Mouse (Mus musculus): ENCODE measurements around the gene Trim66. TPM values are rescaled to one million over a fixed set of nuclear protein-coding genes. Genes with fewer than 3 reads are reported as not detected.
A peak's percentile ranks its signal among the peaks of the same experiment; 100 is the strongest.

Gene Trim66
- total and polyA plus RNA-seq, 2 experiments from 2014 or later, result 0.73 to 4.5 TPM

DNA sequence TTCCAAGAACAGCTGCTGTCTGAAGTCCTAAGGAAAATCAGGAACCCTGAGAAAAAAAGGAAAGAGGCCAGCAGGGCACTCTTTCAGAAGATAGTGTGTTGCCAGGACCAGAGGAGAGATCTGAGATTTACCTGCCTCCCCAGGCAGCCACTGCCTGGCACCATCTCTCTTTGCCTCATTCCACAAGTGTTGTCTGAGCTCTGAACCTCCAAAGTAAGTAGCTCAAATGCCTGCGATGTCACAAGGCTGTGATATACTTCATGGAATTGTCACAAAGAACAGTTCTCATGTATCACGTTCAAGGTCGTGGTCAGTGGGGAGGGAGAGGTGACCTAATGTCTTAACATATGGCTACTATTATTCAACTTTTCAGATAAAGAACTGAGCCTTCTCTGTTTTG, 8.6 kb upstream of the Trim66 start:
- no peak for DNase-seq (ENCODE audit: low spot score)
- Histone ChIP-seq H3K9me3 (ENCODE audit: low read length) (no peaks in the 10 kb centered on the region), H3K36me3 (ENCODE audit: insufficient read depth, low read length) (peaks cover 12% of the 10 kb centered on the region; the same call in 1 of the 2 replicates), H3K27ac (no peak overlapping the region), H3K27me3 (ENCODE audit: insufficient read depth, low read length) (no peaks in the 10 kb centered on the region), H3K4me3 (ENCODE audit: low read length) (no peak overlapping the region), H3K4me2 (ENCODE audit: low read depth, low read length) (no peak overlapping the region), H3K9ac (replicated peaks; ENCODE audit: low read length) (no peak overlapping the region), H3K4me1 (ENCODE audit: insufficient read depth, low read length) (peaks cover 12% of the 10 kb centered on the region)
- no peak for TF ChIP-seq CTCF (IDR thresholded peaks at IDR 0.05; ENCODE audit: low read depth)
- WGBS, result 85% methylated on average over 3 of the region's 3 CpGs
- ATAC-seq, result no peak

DNA sequence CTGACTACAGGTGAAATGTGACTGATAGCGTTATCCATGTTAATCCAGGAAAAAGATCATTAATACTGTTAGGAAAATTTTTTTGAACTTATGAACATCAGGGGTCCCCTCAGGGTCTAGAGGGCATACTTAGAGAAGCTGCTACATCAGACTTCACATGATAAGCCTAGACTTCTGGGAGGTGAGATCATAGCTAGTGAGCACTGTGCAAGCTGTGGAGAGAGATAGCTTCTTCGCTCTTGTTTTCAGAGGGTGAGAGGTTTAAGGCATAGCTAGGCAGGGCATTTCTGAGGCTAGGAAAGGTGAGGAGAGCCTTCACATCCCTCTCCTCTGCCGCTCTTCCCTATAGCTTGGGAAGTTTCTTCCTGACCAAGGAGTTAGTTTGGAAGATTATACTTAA, 3.9 kb upstream of the Trim66 start:
- no peak for TF ChIP-seq CTCF (IDR thresholded peaks at IDR 0.05; ENCODE audit: low read depth)
- peaks cover 6% of the 10 kb centered on the region; the same call in 1 of the 2 replicates for H3K4me1 ChIP-seq (ENCODE audit: insufficient read depth, low read length)

DNA sequence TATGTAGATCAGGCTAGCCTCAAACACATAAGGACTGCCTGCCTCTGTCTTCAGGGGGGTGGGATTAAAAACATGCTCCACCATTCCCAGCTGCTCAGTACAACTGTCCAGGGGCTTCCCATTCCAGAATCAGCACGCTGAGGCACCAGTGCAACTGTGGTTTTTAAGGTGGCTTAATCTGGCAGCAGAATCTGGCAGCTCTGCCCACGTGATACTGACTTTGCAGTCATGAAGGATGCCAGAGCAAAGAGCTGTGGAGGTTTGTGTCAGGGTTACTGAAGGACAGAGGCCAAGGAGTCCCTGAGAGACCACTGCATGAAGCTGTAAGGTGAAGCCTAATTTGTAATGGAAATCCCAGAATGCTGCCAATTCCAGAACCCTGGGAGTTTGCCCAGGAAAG, 2.9 kb upstream of the Trim66 start:
- Histone ChIP-seq H3K27me3 (ENCODE audit: insufficient read depth, low read length) (no peaks in the 10 kb centered on the region), H3K4me3 (ENCODE audit: low read length) (no peak overlapping the region), H3K27ac (no peak overlapping the region), H3K4me2 (ENCODE audit: low read depth, low read length) (no peak overlapping the region), H3K4me1 (ENCODE audit: insufficient read depth, low read length) (peaks cover 6% of the 10 kb centered on the region; the same call in 1 of the 2 replicates), H3K9ac (replicated peaks; ENCODE audit: low read length) (no peak overlapping the region), H3K9me3 (ENCODE audit: low read length) (no peaks in the 10 kb centered on the region), H3K36me3 (ENCODE audit: insufficient read depth, low read length) (no peaks in the 10 kb centered on the region)
- no peak for TF ChIP-seq CTCF (IDR thresholded peaks at IDR 0.05; ENCODE audit: low read depth)
- DNase-seq (ENCODE audit: low spot score) (no peak), ATAC-seq (no peak)
- 62% methylated on average over 2 of the region's 2 CpGs for WGBS

More for the DNA sequence above, 3.9 kb upstream of the Trim66 start:
- no peaks in the 10 kb centered on the region for H3K9me3 ChIP-seq (ENCODE audit: low read length)
- H3K27ac ChIP-seq, result no peak overlapping the region
- H3K9ac ChIP-seq (replicated peaks; ENCODE audit: low read length), result no peak overlapping the region
- 96% methylated on average over 3 of the region's 3 CpGs for WGBS
- no peaks in the 10 kb centered on the region for H3K36me3 ChIP-seq (ENCODE audit: insufficient read depth, low read length)
- no peak for ATAC-seq
- no peak overlapping the region for H3K4me2 ChIP-seq (ENCODE audit: low read depth, low read length)
- no peaks in the 10 kb centered on the region for H3K27me3 ChIP-seq (ENCODE audit: insufficient read depth, low read length)
- H3K4me3 ChIP-seq (ENCODE audit: low read length), result no peak overlapping the region
- no peak for DNase-seq (ENCODE audit: low spot score)

DNA sequence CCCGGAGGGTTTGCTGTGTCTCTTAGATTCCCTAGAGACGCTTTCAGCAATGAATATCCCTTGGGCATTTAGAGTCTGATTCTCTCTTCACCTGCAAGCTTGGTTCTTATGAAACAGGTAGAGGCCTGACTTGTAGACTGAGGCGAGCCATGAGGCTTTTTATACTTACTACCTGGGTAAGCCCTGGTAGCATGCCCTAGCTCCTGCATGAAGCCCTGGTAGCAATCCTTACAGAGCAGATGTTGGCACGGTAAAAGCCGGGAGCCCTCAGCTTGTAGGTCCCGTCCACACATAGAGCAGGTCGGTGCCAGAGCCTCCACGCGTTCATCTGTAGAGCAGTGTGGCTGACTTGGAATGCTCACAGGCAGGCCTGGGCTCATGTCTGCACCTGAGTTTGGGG, 362 bp downstream of the Trim66 start:
- no peak for TF ChIP-seq CTCF (IDR thresholded peaks at IDR 0.05; ENCODE audit: low read depth)
- Histone ChIP-seq H3K4me3 (ENCODE audit: low read length) (no peak overlapping the region), H3K27me3 (ENCODE audit: insufficient read depth, low read length) (no peaks in the 10 kb centered on the region), H3K4me1 (ENCODE audit: insufficient read depth, low read length) (peaks cover 6% of the 10 kb centered on the region; the same call in 1 of the 2 replicates), H3K4me2 (ENCODE audit: low read depth, low read length) (no peak overlapping the region; the same call in 1 of the 2 replicates), H3K27ac (0 out of 2 replicates have a peak overlapping the region, but pooled peaks have one; percentile 26), H3K9me3 (ENCODE audit: low read length) (no peaks in the 10 kb centered on the region), H3K9ac (replicated peaks; ENCODE audit: low read length) (no peak overlapping the region), H3K36me3 (ENCODE audit: insufficient read depth, low read length) (no peaks in the 10 kb centered on the region)
- 32% methylated on average over 9 of the region's 9 CpGs for WGBS
- no peak for ATAC-seq
- no peak for DNase-seq (ENCODE audit: low spot score)

DNA sequence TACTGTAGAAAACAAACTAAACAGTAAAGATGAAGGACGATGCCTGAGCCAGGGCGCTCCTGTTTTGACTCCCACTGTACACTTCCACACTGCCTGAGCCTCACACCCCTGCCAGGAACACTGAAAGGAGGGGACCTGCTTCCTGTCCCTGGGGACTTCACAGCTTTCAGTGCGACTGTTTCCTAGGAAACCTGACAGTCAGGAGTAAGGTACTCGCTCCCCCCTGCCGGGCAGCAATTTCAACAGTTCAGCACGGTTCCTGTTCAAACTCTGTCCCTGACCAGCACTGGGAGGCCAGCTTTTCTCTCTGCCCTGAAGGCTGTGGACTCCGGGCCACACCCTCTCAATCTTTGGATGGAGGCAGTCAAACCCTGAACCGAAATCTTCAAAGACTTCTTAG, 815 bp downstream of the Trim66 start:
- no peaks in the 10 kb centered on the region for H3K36me3 ChIP-seq (ENCODE audit: insufficient read depth, low read length)
- H3K27me3 ChIP-seq (ENCODE audit: insufficient read depth, low read length), result no peaks in the 10 kb centered on the region
- peak overlapping the region; percentile 13; the same call in 1 of the 2 replicates for H3K4me2 ChIP-seq (ENCODE audit: low read depth, low read length)
- no peaks in the 10 kb centered on the region for H3K9me3 ChIP-seq (ENCODE audit: low read length)
- H3K4me1 ChIP-seq (ENCODE audit: insufficient read depth, low read length), result peaks cover 6% of the 10 kb centered on the region; the same call in 1 of the 2 replicates
- WGBS, result 2% methylated on average over 8 of the region's 8 CpGs
- H3K4me3 ChIP-seq (ENCODE audit: low read length), result no peak overlapping the region
- no peak for TF ChIP-seq CTCF (IDR thresholded peaks at IDR 0.05; ENCODE audit: low read depth)
- H3K27ac ChIP-seq, result no peak overlapping the region
- DNase-seq (ENCODE audit: low spot score) (peak; percentile 77), ATAC-seq (peak; percentile 66; the same call in 1 of the 2 replicates)
- H3K9ac ChIP-seq (replicated peaks; ENCODE audit: low read length), result no peak overlapping the region

DNA sequence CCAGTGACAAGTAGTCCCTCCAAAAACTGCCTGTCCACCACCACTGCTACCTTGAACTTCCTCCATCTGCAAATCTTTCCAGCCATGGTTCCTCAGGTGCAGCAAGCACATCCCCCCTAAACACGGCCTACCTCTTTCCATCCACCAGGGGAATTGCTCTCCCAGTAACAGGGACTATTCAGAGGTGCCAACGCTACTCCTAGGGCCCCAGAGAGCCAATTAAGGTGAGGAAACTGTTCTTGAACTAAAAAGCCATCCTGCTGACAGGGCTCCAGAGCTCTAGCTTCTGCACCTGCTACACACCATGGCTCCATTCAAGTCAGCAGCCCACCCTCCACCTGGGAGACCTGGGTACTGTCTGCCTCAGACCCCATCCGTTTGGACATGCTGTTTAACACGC, 10.4 kb downstream of the Trim66 start:
- ATAC-seq (no peak), DNase-seq (ENCODE audit: low spot score) (no peak)
- H3K27ac ChIP-seq, result no peak overlapping the region
- H3K4me2 ChIP-seq (ENCODE audit: low read depth, low read length), result no peak overlapping the region
- peaks cover 5% of the 10 kb centered on the region for H3K4me1 ChIP-seq (ENCODE audit: insufficient read depth, low read length)
- no peak for TF ChIP-seq CTCF (IDR thresholded peaks at IDR 0.05; ENCODE audit: low read depth)
- no peaks in the 10 kb centered on the region for H3K27me3 ChIP-seq (ENCODE audit: insufficient read depth, low read length)
- H3K9ac ChIP-seq (replicated peaks; ENCODE audit: low read length), result no peak overlapping the region
- H3K4me3 ChIP-seq (ENCODE audit: low read length), result no peak overlapping the region
- H3K9me3 ChIP-seq (ENCODE audit: low read length), result no peaks in the 10 kb centered on the region
- H3K36me3 ChIP-seq (ENCODE audit: insufficient read depth, low read length), result no peaks in the 10 kb centered on the region
- WGBS, result 54% methylated on average over 4 of the region's 4 CpGs
